Mouse (Mus musculus): ENCODE data around the gene Fgl2. TPM values are rescaled to one million over a fixed set of nuclear protein-coding genes. Genes with fewer than 3 reads are reported as not detected.

Gene Fgl2
- total RNA-seq, 1 experiment, result 0.71 TPM

GRCm38 (mm10) chr5:21412056-21412455 is 39.6 kb downstream of the Fgl2 start:
- Histone ChIP-seq H3K36me3 (ENCODE audit: control insufficient read depth, insufficient read depth, low read length, poor library complexity, severe bottlenecking) (no peaks in the 10 kb centered on the region), H3K4me1 (ENCODE audit: control insufficient read depth in 2 of 2, insufficient read depth in 2 of 2, low read length in 2 of 2, poor library complexity in 1 of 2) (0 out of 4 replicates have a peak, but pooled peaks cover 0 to 2% of the 10 kb centered on the region in 2 experiments), H3K9ac (ENCODE audit: insufficient read depth, low read depth, low read length, poor library complexity, severe bottlenecking) (no peak overlapping the region), H3K27ac (ENCODE audit: insufficient read depth, low read depth, low read length, poor library complexity, severe bottlenecking) (no peak overlapping the region), H3K4me3 (ENCODE audit: insufficient read depth in 1 of 2, low read depth in 1 of 2, low read length in 2 of 2, poor library complexity in 1 of 2, severe bottlenecking in 1 of 2) (no peak overlapping the region), H3K9me3 (ENCODE audit: control insufficient read depth, insufficient read depth, low read depth, low read length) (no peaks in the 10 kb centered on the region)
- TF ChIP-seq ZNF384 (IDR thresholded peaks at IDR 0.05; ENCODE audit: low read depth, low read length), result no peak
- no peak for TF ChIP-seq HCFC1 (IDR thresholded peaks at IDR 0.05; ENCODE audit: borderline replicate concordance, insufficient read depth, low read length)
- no peak for TF ChIP-seq ZC3H11A (IDR thresholded peaks at IDR 0.05; ENCODE audit: borderline replicate concordance, low read depth, low read length)
- no peak for TF ChIP-seq CHD2 (IDR thresholded peaks at IDR 0.05; ENCODE audit: low read depth, low read length)
- TF ChIP-seq MAFK (IDR thresholded peaks at IDR 0.05; ENCODE audit: insufficient read depth, low read depth, low read length), result no peak
- in situ Hi-C loops (cut with MboI; ENCODE audit: low sequenced_read_pairs in 2 of 2, unreplicated experiment in 2 of 2), result loop anchor here in 1 of 2 experiments (10.0 kb wide), 1 partner anchor 147 kb away; no protein-coding TSS in a partner anchor
- DNase-seq (ENCODE audit: low read depth, low spot score), result no peak

DNA sequence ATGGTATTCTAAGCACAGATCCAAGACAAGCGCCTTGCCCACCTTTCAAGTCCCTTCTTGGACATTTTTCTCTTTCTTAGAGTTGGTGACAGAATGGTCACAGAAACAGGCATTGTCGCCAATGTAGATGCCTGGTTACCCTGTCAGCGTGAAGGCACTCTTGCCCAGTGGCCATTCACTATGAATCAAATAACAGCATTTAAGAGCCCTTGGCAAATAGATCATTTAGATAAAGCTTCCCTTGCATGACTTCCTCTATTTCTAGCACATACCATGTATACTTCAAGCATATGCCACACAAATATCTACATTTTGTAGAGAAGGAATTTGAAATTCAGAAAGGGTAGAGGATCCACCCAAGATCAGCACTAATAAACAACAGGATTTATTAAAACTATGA is 40.9 kb downstream of the Fgl2 start:
- in situ Hi-C loops (cut with MboI; ENCODE audit: low sequenced_read_pairs in 2 of 2, unreplicated experiment in 2 of 2), result loop anchor here in 1 of 2 experiments (10.0 kb wide), 1 partner anchor 149 kb away; no protein-coding TSS in a partner anchor
- Histone ChIP-seq H3K36me3 (ENCODE audit: control insufficient read depth, insufficient read depth, low read length, poor library complexity, severe bottlenecking) (no peaks in the 10 kb centered on the region), H3K4me3 (ENCODE audit: insufficient read depth in 1 of 2, low read depth in 1 of 2, low read length in 2 of 2, poor library complexity in 1 of 2, severe bottlenecking in 1 of 2) (no peak overlapping the region), H3K4me1 (ENCODE audit: control insufficient read depth in 2 of 2, insufficient read depth in 2 of 2, low read length in 2 of 2, poor library complexity in 1 of 2) (0 out of 4 replicates have a peak, but pooled peaks cover 0 to 2% of the 10 kb centered on the region in 2 experiments), H3K9me3 (ENCODE audit: control insufficient read depth, insufficient read depth, low read depth, low read length) (no peaks in the 10 kb centered on the region), H3K27ac (ENCODE audit: insufficient read depth, low read depth, low read length, poor library complexity, severe bottlenecking) (no peak overlapping the region), H3K9ac (ENCODE audit: insufficient read depth, low read depth, low read length, poor library complexity, severe bottlenecking) (no peak overlapping the region)
- DNase-seq (ENCODE audit: low read depth, low spot score), result no peak
- TF ChIP-seq HCFC1 (IDR thresholded peaks at IDR 0.05; ENCODE audit: borderline replicate concordance, insufficient read depth, low read length), result no peak
- TF ChIP-seq ZC3H11A (IDR thresholded peaks at IDR 0.05; ENCODE audit: borderline replicate concordance, low read depth, low read length), result no peak
- no peak for TF ChIP-seq CHD2 (IDR thresholded peaks at IDR 0.05; ENCODE audit: low read depth, low read length)
- no peak for TF ChIP-seq MAFK (IDR thresholded peaks at IDR 0.05; ENCODE audit: insufficient read depth, low read depth, low read length)

GRCm38 (mm10) chr5:21414116-21414820 is 41.8 kb downstream of the Fgl2 start:
- Histone ChIP-seq H3K9ac (ENCODE audit: insufficient read depth, low read depth, low read length, poor library complexity, severe bottlenecking) (no peak overlapping the region), H3K4me1 (ENCODE audit: control insufficient read depth in 2 of 2, insufficient read depth in 2 of 2, low read length in 2 of 2, poor library complexity in 1 of 2) (0 out of 4 replicates have a peak, but pooled peaks cover 0 to 2% of the 10 kb centered on the region in 2 experiments), H3K27ac (ENCODE audit: insufficient read depth, low read depth, low read length, poor library complexity, severe bottlenecking) (no peak overlapping the region), H3K36me3 (ENCODE audit: control insufficient read depth, insufficient read depth, low read length, poor library complexity, severe bottlenecking) (no peaks in the 10 kb centered on the region), H3K9me3 (ENCODE audit: control insufficient read depth, insufficient read depth, low read depth, low read length) (no peaks in the 10 kb centered on the region), H3K4me3 (ENCODE audit: insufficient read depth in 1 of 2, low read depth in 1 of 2, low read length in 2 of 2, poor library complexity in 1 of 2, severe bottlenecking in 1 of 2) (no peak overlapping the region)
- TF ChIP-seq HCFC1 (IDR thresholded peaks at IDR 0.05; ENCODE audit: borderline replicate concordance, insufficient read depth, low read length) (no peak), ZC3H11A (IDR thresholded peaks at IDR 0.05; ENCODE audit: borderline replicate concordance, low read depth, low read length) (no peak), CHD2 (IDR thresholded peaks at IDR 0.05; ENCODE audit: low read depth, low read length) (no peak), MAFK (IDR thresholded peaks at IDR 0.05; ENCODE audit: insufficient read depth, low read depth, low read length) (no peak), ZNF384 (IDR thresholded peaks at IDR 0.05; ENCODE audit: low read depth, low read length) (no peak)
- peak; percentile 34 for DNase-seq (ENCODE audit: low read depth, low spot score)
- in situ Hi-C loops (cut with MboI; ENCODE audit: low sequenced_read_pairs in 2 of 2, unreplicated experiment in 2 of 2), result loop anchor here in 1 of 2 experiments (10.0 kb wide), 1 partner anchor 149 kb away; no protein-coding TSS in a partner anchor

- Histone ChIP-seq H3K9me3 (ENCODE audit: control insufficient read depth, insufficient read depth, low read depth, low read length) (no peaks in the 10 kb centered on the region), H3K4me1 (ENCODE audit: control insufficient read depth in 2 of 2, insufficient read depth in 2 of 2, low read length in 2 of 2, poor library complexity in 1 of 2) (0 out of 4 replicates have a peak, but pooled peaks cover 0 to 2% of the 10 kb centered on the region in 2 experiments), H3K27ac (ENCODE audit: insufficient read depth, low read depth, low read length, poor library complexity, severe bottlenecking) (no peak overlapping the region), H3K36me3 (ENCODE audit: control insufficient read depth, insufficient read depth, low read length, poor library complexity, severe bottlenecking) (no peaks in the 10 kb centered on the region), H3K9ac (ENCODE audit: insufficient read depth, low read depth, low read length, poor library complexity, severe bottlenecking) (no peak overlapping the region), H3K4me3 (ENCODE audit: insufficient read depth in 1 of 2, low read depth in 1 of 2, low read length in 2 of 2, poor library complexity in 1 of 2, severe bottlenecking in 1 of 2) (no peak overlapping the region)
- TF ChIP-seq MAFK (IDR thresholded peaks at IDR 0.05; ENCODE audit: insufficient read depth, low read depth, low read length), result no peak
- TF ChIP-seq CHD2 (IDR thresholded peaks at IDR 0.05; ENCODE audit: low read depth, low read length), result no peak
- TF ChIP-seq HCFC1 (IDR thresholded peaks at IDR 0.05; ENCODE audit: borderline replicate concordance, insufficient read depth, low read length), result no peak
- no peak for TF ChIP-seq ZNF384 (IDR thresholded peaks at IDR 0.05; ENCODE audit: low read depth, low read length)
- TF ChIP-seq ZC3H11A (IDR thresholded peaks at IDR 0.05; ENCODE audit: borderline replicate concordance, low read depth, low read length), result no peak
- DNase-seq (ENCODE audit: low read depth, low spot score), result no peak
- in situ Hi-C loops (cut with MboI; ENCODE audit: low sequenced_read_pairs in 2 of 2, unreplicated experiment in 2 of 2), result loop anchor here in 1 of 2 experiments (10.0 kb wide), 1 partner anchor 154 kb away; no protein-coding TSS in a partner anchor
Measured at GRCm38 (mm10) chr5:21418613-21419012, 46.2 kb downstream of the Fgl2 start.

All from ES-E14 (cell line).